Mouse (Mus musculus) bone marrow, adult 2 months (tissue): ENCODE results near the gene Rap1a. TPM values are rescaled to one million over a fixed set of nuclear protein-coding genes. Genes with fewer than 3 reads are reported as not detected.

ENCODE experiments used
- H3K27ac ChIP-seq: fragments of 200-500 bp; 2 replicates; pipeline ENCODE4 v1.5.1; 2012; ENCODE audit warnings: low read depth, mild to moderate bottlenecking, control low read depth, inconsistent platforms, low read length; ENCODE audit not compliant: control insufficient read depth, poor library complexity, insufficient read depth
- H3K4me1 ChIP-seq: fragments of 200-500 bp; 2 replicates; pipeline ENCODE4 v1.6.1; 2011; ENCODE audit warnings: low read length; ENCODE audit not compliant: control insufficient read depth, insufficient read depth
- H3K4me3 ChIP-seq: fragments of 200-500 bp; replicated peaks from 2 replicates; pipeline ENCODE3; 2011; ENCODE audit warnings: mild to moderate bottlenecking, low read depth, low read length, control low read depth; ENCODE audit not compliant: control insufficient read depth
- CTCF ChIP-seq: fragments of 200-500 bp; IDR thresholded peaks from 2 replicates; pipeline ENCODE4 v1.5.1; 2011; ENCODE audit warnings: low read length, control low read depth; ENCODE audit not compliant: control insufficient read depth, insufficient read depth
- POLR2A ChIP-seq: fragments of 200-500 bp; IDR thresholded peaks from 2 replicates; pipeline ENCODE4 v1.6.1; 2011; ENCODE audit warnings: low read depth, mild to moderate bottlenecking, control low read depth, low read length, borderline replicate concordance; ENCODE audit not compliant: control insufficient read depth
- WGBS: fragments of 180-500 bp; shearing (Covaris S2); methylation state at CpG from one replicate; pipeline ENCODE4 v1.1.7; 2018; 5-methylcytosine and 5-hydroxymethylcytosine counted together
- polyA plus RNA-seq: library from polyadenylated mRNA; stranded (reverse); fragments of >200 nt; gene quantifications from 2 replicates; pipeline ENCODE4 v1.2.4, GENCODE M21; 2011; ENCODE audit warnings: low replicate concordance; ENCODE audit not compliant: missing spikeins, insufficient read depth, insufficient read length

Rap1a gene
- polyA plus RNA-seq, 1 experiment: 91.9 TPM

GRCm38 (mm10) chr3:105797427-105797826, 3.7 kb downstream of the Rap1a start:
- WGBS: 56% methylated on average over 2 of the region's 2 CpGs
- TF ChIP-seq POLR2A (no peak), CTCF (no peak)
- no peak overlapping the region for H3K27ac ChIP-seq
- H3K4me1 ChIP-seq: peaks cover 6% of the 10 kb centered on the region
- H3K4me3 ChIP-seq: no peak overlapping the region

GRCm38 (mm10) chr3:105796761-105797160, 4.4 kb downstream of the Rap1a start:
- 7% methylated on average over 4 of the region's 4 CpGs for WGBS
- Histone ChIP-seq H3K4me1 (peaks cover 4% of the 10 kb centered on the region), H3K27ac (no peak overlapping the region), H3K4me3 (no peak overlapping the region)
- TF ChIP-seq CTCF: no peak
- TF ChIP-seq POLR2A: no peak

GRCm38 (mm10) chr3:105794309-105794708, 6.8 kb downstream of the Rap1a start:
- no peak overlapping the region for H3K27ac ChIP-seq
- no peak overlapping the region for H3K4me3 ChIP-seq
- WGBS: 71% methylated on average over 1 of the region's 1 CpGs
- TF ChIP-seq POLR2A (no peak), CTCF (no peak)
- peaks cover 4% of the 10 kb centered on the region for H3K4me1 ChIP-seq

GRCm38 (mm10) chr3:105792309-105792708, 8.8 kb downstream of the Rap1a start:
- 81% methylated on average over 7 of the region's 7 CpGs for WGBS
- no peak overlapping the region for H3K4me3 ChIP-seq
- no peak overlapping the region for H3K27ac ChIP-seq
- H3K4me1 ChIP-seq: no peaks in the 10 kb centered on the region; the same call in 1 of the 2 replicates
- TF ChIP-seq POLR2A (no peak), CTCF (no peak)

GRCm38 (mm10) chr3:105791129-105791528, 10.0 kb downstream of the Rap1a start:
- H3K4me1 ChIP-seq: no peaks in the 10 kb centered on the region; the same call in 1 of the 2 replicates
- H3K4me3 ChIP-seq: no peak overlapping the region
- TF ChIP-seq CTCF: no peak
- no peak for TF ChIP-seq POLR2A
- WGBS: 92% methylated on average over 2 of the region's 2 CpGs
- no peak overlapping the region for H3K27ac ChIP-seq

- TF ChIP-seq POLR2A (no peak), CTCF (no peak)
- Histone ChIP-seq H3K4me3 (no peak overlapping the region), H3K4me1 (no peaks in the 10 kb centered on the region; the same call in 1 of the 2 replicates), H3K27ac (no peak overlapping the region)
- 97% methylated on average over 1 of the region's 1 CpGs for WGBS
These were observed 10.8 kb downstream of the Rap1a start for GRCm38 (mm10) chr3:105790338-105790737.

GRCm38 (mm10) chr3:105789776-105790175, 11.4 kb downstream of the Rap1a start:
- Histone ChIP-seq H3K27ac (no peak overlapping the region), H3K4me3 (no peak overlapping the region), H3K4me1 (no peaks in the 10 kb centered on the region; the same call in 1 of the 2 replicates)
- TF ChIP-seq CTCF (no peak), POLR2A (no peak)
- 48% methylated on average over 1 of the region's 1 CpGs for WGBS

GRCm38 (mm10) chr3:105787328-105787727, 13.8 kb downstream of the Rap1a start:
- Histone ChIP-seq H3K4me1 (no peaks in the 10 kb centered on the region; the same call in 1 of the 2 replicates), H3K27ac (no peak overlapping the region), H3K4me3 (no peak overlapping the region)
- 60% methylated on average over 3 of the region's 3 CpGs for WGBS
- TF ChIP-seq CTCF (no peak), POLR2A (no peak)

- Histone ChIP-seq H3K27ac (no peak overlapping the region), H3K4me3 (no peak overlapping the region), H3K4me1 (no peaks in the 10 kb centered on the region; the same call in 1 of the 2 replicates)
- no peak for TF ChIP-seq POLR2A
- no peak for TF ChIP-seq CTCF
These were observed 15.3 kb downstream of the Rap1a start for GRCm38 (mm10) chr3:105785865-105786264.
